Mouse (Mus musculus) bone marrow macrophage, adult 2 months (primary cell): ENCODE results near the gene Trip11.

Experiments
- CTCF ChIP-seq: IDR thresholded peaks from 2 replicates; pipeline ENCODE4 v1.5.1; 2012; ENCODE audit warnings: low read depth, mild to moderate bottlenecking, low read length, moderate library complexity
- POLR2A ChIP-seq: IDR thresholded peaks from 2 replicates; pipeline ENCODE4 v1.6.1; 2012; ENCODE audit warnings: mild to moderate bottlenecking, low read depth, low read length, borderline replicate concordance

- no peak for TF ChIP-seq CTCF
- no peak for TF ChIP-seq POLR2A
These were observed 23.7 kb downstream of the Trip11 start for GRCm38 (mm10) chr12:101889351-101889750.
